Mouse (Mus musculus): ENCODE results near the gene Erich6b. TPM values are rescaled to one million over a fixed set of nuclear protein-coding genes. Genes with fewer than 3 reads are reported as not detected.
A peak's percentile ranks its signal among the peaks of the same experiment; 100 is the strongest.

Gene Erich6b
- total RNA-seq (2014; fragmentation: Nextera tagmentation) (not detected in 2 replicates), total RNA-seq (2017) (0.17 TPM in 1 of 2 replicates, not detected in the other), polyA plus RNA-seq (2012) (not detected in 2 replicates)

GRCm38 (mm10) chr14:75642080-75642479, at the start of gene Erich6b:
Gene Erich6b (plus strand): TSS chr14:75642259.
- no peaks in the 10 kb centered on the region for H3K9me3 ChIP-seq (replicated peaks)
- TF ChIP-seq GATA2 (IDR thresholded peaks at IDR 0.05; ENCODE audit: borderline replicate concordance, low read depth, low read length) (no peak), TAL1 (conservative IDR thresholded peaks at IDR 0.05; ENCODE audit: low read depth, low read length) (no peak), CTCF (IDR thresholded peaks at IDR 0.05; ENCODE audit: low read depth, low read length) (no peak)
- no peaks in the 10 kb centered on the region for H3K27me3 ChIP-seq (ENCODE audit: insufficient read depth, low read length)
- no peak within 1 kb of the TSS for H3K4me3 ChIP-seq (ENCODE audit: low read depth, low read length)
- DNase-seq (ENCODE audit: low spot score) (no peak), ATAC-seq (ENCODE audit: extremely low read depth, insufficient number of reproducible peaks, low FRiP score, poor library complexity, severe bottlenecking) (no peak)
- no peaks in the 10 kb centered on the region for H3K36me3 ChIP-seq (replicated peaks)
- no peaks in the 10 kb centered on the region for H3K4me1 ChIP-seq (ENCODE audit: insufficient read depth, low read depth, low read length)

DNA sequence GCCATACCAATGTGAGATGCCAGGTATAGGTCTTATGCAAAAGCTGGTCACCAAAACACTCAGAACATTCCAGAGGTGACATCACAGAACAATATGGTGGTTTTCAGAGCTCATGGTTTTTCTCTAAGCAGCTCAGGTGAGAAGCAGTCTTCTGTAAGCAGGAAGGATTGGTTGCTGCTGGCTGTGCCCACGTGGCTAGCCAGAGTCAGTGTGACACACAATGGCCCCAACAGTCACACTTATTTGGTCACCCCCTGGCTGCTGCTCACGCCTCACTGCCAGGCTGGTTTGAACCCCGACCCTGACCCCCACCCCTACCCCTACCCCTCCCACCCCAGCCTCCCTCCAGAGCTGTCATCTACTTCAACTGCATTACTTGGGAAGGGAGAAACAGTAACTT, 49.1 kb upstream of the Erich6b start, which contains the start of gene Spert:
TSS of gene Spert (minus strand) at position 139 of the 400 bp plus-strand sequence.
- ATAC-seq (ENCODE audit: extremely low read depth, insufficient number of reproducible peaks, low FRiP score, poor library complexity, severe bottlenecking): no peak
- TF ChIP-seq GATA2 (IDR thresholded peaks at IDR 0.05; ENCODE audit: borderline replicate concordance, low read depth, low read length) (no peak), POLR2AphosphoS5 (IDR thresholded peaks at IDR 0.05; ENCODE audit: insufficient replicate concordance, low read depth, low read length) (no peak), TAL1 (conservative IDR thresholded peaks at IDR 0.05; ENCODE audit: low read depth, low read length) (no peak), CTCF (IDR thresholded peaks at IDR 0.05; ENCODE audit: low read depth, low read length) (no peak), GATA1 (IDR thresholded peaks at IDR 0.05; ENCODE audit: borderline replicate concordance, low read length) (no peak)

DNA sequence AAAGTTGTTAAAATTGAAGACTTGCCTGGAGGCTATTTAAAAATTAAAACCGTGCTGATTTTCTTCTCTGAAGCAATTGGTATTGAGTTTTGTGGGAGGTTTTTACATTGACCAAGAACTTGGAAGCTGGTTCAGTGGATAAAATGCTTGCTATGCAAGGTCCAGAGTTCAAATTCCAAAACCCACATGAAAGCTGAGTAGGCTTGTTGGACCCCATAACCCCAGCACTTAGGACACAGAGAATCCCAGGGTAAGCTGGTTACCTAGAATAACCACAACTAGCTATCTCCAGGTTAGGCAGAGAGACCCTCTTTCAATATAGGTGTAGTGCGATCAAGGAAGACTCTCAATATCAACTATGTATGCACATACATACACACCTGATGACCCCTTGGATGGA, 32.9 kb upstream of the Erich6b start:
- no peak for DNase-seq (ENCODE audit: low spot score)
- no peak for ATAC-seq (ENCODE audit: extremely low read depth, insufficient number of reproducible peaks, low FRiP score, poor library complexity, severe bottlenecking)
- Histone ChIP-seq H3K9me3 (replicated peaks) (no peaks in the 10 kb centered on the region), H3K4me1 (ENCODE audit: insufficient read depth, low read depth, low read length) (no peaks in the 10 kb centered on the region), H3K4me3 (ENCODE audit: low read depth, low read length) (no peak overlapping the region), H3K27me3 (ENCODE audit: insufficient read depth, low read length) (no peaks in the 10 kb centered on the region; the same call in 1 of the 2 replicates), H3K36me3 (replicated peaks) (no peaks in the 10 kb centered on the region)
- TF ChIP-seq GATA1 (IDR thresholded peaks at IDR 0.05; ENCODE audit: borderline replicate concordance, low read length): no peak
- no peak for TF ChIP-seq CTCF (IDR thresholded peaks at IDR 0.05; ENCODE audit: low read depth, low read length)
- TF ChIP-seq GATA2 (IDR thresholded peaks at IDR 0.05; ENCODE audit: borderline replicate concordance, low read depth, low read length): no peak
- TF ChIP-seq TAL1 (conservative IDR thresholded peaks at IDR 0.05; ENCODE audit: low read depth, low read length): no peak
- TF ChIP-seq POLR2AphosphoS5 (IDR thresholded peaks at IDR 0.05; ENCODE audit: insufficient replicate concordance, low read depth, low read length): no peak

More for the DNA sequence above, 49.1 kb upstream of the Erich6b start, which contains the start of gene Spert:
- H3K4me3 ChIP-seq (ENCODE audit: low read depth, low read length): no peak within 1 kb of the TSS
- no peak for DNase-seq (ENCODE audit: low spot score)
- no peaks in the 10 kb centered on the region for H3K36me3 ChIP-seq (replicated peaks)
- no peaks in the 10 kb centered on the region for H3K4me1 ChIP-seq (ENCODE audit: insufficient read depth, low read depth, low read length)
- no peaks in the 10 kb centered on the region for H3K9me3 ChIP-seq (replicated peaks)
- H3K27me3 ChIP-seq (ENCODE audit: insufficient read depth, low read length): peaks cover 4% of the 10 kb centered on the region; the same call in 1 of the 2 replicates

DNA sequence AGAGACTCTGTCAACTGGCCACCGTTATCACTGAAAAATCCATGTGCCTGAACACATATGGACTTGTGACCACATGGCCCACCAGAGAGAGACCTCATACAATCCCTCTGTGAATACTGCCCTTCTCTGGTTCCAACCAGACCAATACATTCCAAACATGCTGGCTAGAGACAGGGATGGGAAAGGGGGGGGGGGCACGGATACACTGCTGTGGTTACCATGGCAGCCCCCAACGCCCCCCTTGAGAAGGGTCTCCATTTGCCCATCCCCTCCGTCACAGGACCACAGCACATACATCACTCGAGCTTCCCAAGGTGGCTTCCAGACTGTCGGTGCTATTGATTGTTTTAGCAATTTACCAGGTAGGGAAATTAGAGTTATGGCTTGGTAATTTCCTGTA, 25.7 kb upstream of the Erich6b start:
- TF ChIP-seq TAL1 (conservative IDR thresholded peaks at IDR 0.05; ENCODE audit: low read depth, low read length): no peak
- TF ChIP-seq GATA2 (IDR thresholded peaks at IDR 0.05; ENCODE audit: borderline replicate concordance, low read depth, low read length): no peak
- TF ChIP-seq POLR2AphosphoS5 (IDR thresholded peaks at IDR 0.05; ENCODE audit: insufficient replicate concordance, low read depth, low read length): no peak
- TF ChIP-seq CTCF (IDR thresholded peaks at IDR 0.05; ENCODE audit: low read depth, low read length): no peak
- TF ChIP-seq GATA1 (IDR thresholded peaks at IDR 0.05; ENCODE audit: borderline replicate concordance, low read length): no peak
- Histone ChIP-seq H3K9me3 (replicated peaks) (no peaks in the 10 kb centered on the region), H3K4me1 (ENCODE audit: insufficient read depth, low read depth, low read length) (no peaks in the 10 kb centered on the region), H3K27me3 (ENCODE audit: insufficient read depth, low read length) (no peaks in the 10 kb centered on the region; the same call in none of the 2 replicates), H3K4me3 (ENCODE audit: low read depth, low read length) (no peak overlapping the region), H3K36me3 (replicated peaks) (no peaks in the 10 kb centered on the region)
- ATAC-seq (ENCODE audit: extremely low read depth, insufficient number of reproducible peaks, low FRiP score, poor library complexity, severe bottlenecking) (no peak), DNase-seq (ENCODE audit: low spot score) (no peak)

DNA sequence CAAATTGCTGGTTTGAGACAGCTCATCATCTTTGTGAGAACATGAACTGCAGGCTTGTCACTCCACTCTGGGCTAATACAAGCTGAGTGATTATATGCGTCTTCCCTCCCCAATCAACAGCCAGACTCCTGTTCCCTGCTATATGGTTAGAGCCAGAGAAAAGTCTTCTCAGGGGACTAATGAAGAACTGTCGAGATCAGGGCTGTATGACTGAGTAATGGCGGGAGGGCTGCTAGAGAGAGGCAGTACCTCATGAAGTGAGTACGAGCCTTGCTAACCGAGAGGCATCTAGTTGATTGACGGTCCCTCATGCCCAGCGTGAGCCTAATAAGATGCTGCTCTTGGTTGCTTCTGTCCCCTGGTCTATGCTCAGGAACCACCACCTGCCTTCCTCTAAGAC, 19.1 kb upstream of the Erich6b start:
- Histone ChIP-seq H3K36me3 (replicated peaks) (no peaks in the 10 kb centered on the region), H3K27me3 (ENCODE audit: insufficient read depth, low read length) (peaks cover 3% of the 10 kb centered on the region), H3K9me3 (replicated peaks) (no peaks in the 10 kb centered on the region), H3K4me1 (ENCODE audit: insufficient read depth, low read depth, low read length) (no peaks in the 10 kb centered on the region), H3K4me3 (ENCODE audit: low read depth, low read length) (no peak overlapping the region)
- DNase-seq (ENCODE audit: low spot score) (no peak), ATAC-seq (ENCODE audit: extremely low read depth, insufficient number of reproducible peaks, low FRiP score, poor library complexity, severe bottlenecking) (no peak)
- no peak for TF ChIP-seq CTCF (IDR thresholded peaks at IDR 0.05; ENCODE audit: low read depth, low read length)
- TF ChIP-seq POLR2AphosphoS5 (IDR thresholded peaks at IDR 0.05; ENCODE audit: insufficient replicate concordance, low read depth, low read length): no peak
- no peak for TF ChIP-seq GATA1 (IDR thresholded peaks at IDR 0.05; ENCODE audit: borderline replicate concordance, low read length)
- TF ChIP-seq GATA2 (IDR thresholded peaks at IDR 0.05; ENCODE audit: borderline replicate concordance, low read depth, low read length): no peak
- TF ChIP-seq TAL1 (conservative IDR thresholded peaks at IDR 0.05; ENCODE audit: low read depth, low read length): no peak

DNA sequence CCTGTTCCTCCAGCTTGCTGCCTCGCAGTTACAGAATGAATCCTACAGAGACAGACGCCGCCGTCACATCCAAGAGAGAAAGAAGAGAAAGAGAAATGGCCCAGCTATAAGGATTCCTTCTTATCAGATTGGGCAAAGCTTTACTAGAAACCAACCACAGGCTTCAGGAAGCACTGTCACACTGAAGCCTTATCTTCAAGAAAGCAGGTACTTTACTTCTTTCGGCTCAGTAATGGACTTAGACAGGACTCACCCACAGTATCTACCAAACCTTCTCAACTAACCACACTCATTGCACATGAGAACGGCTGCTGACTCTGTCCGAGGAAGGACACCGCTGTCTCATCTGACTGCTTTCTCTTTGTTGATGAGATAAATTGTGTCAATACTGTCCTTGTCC, 13.2 kb upstream of the Erich6b start:
- ATAC-seq (ENCODE audit: extremely low read depth, insufficient number of reproducible peaks, low FRiP score, poor library complexity, severe bottlenecking): peak; percentile 40; the same call in 1 of the 2 replicates

More for the DNA sequence above, 13.2 kb upstream of the Erich6b start:
- TF ChIP-seq GATA2 (IDR thresholded peaks at IDR 0.05; ENCODE audit: borderline replicate concordance, low read depth, low read length) (no peak), CTCF (IDR thresholded peaks at IDR 0.05; ENCODE audit: low read depth, low read length) (no peak), GATA1 (IDR thresholded peaks at IDR 0.05; ENCODE audit: borderline replicate concordance, low read length) (no peak), TAL1 (conservative IDR thresholded peaks at IDR 0.05; ENCODE audit: low read depth, low read length) (no peak), POLR2AphosphoS5 (IDR thresholded peaks at IDR 0.05; ENCODE audit: insufficient replicate concordance, low read depth, low read length) (no peak)
- H3K4me1 ChIP-seq (ENCODE audit: insufficient read depth, low read depth, low read length): peaks cover 5% of the 10 kb centered on the region; the same call in 1 of the 2 replicates
- H3K27me3 ChIP-seq (ENCODE audit: insufficient read depth, low read length): peaks cover 4% of the 10 kb centered on the region
- no peak overlapping the region for H3K4me3 ChIP-seq (ENCODE audit: low read depth, low read length)
- no peaks in the 10 kb centered on the region for H3K9me3 ChIP-seq (replicated peaks)
- no peak for DNase-seq (ENCODE audit: low spot score)
- H3K36me3 ChIP-seq (replicated peaks): no peaks in the 10 kb centered on the region
